Mouse (Mus musculus) right cerebral cortex, postnatal 14 days (tissue): ENCODE measurements around the gene Fscn3.

ENCODE experiments used
- DNase-seq: peaks from one replicate; pipeline ENCODE4 v3.0.0; 2022

Gene Fscn3

GRCm38 (mm10) chr6:28429870-28430269, 2.3 kb downstream of the Fscn3 start:
- no peak for DNase-seq

DNA sequence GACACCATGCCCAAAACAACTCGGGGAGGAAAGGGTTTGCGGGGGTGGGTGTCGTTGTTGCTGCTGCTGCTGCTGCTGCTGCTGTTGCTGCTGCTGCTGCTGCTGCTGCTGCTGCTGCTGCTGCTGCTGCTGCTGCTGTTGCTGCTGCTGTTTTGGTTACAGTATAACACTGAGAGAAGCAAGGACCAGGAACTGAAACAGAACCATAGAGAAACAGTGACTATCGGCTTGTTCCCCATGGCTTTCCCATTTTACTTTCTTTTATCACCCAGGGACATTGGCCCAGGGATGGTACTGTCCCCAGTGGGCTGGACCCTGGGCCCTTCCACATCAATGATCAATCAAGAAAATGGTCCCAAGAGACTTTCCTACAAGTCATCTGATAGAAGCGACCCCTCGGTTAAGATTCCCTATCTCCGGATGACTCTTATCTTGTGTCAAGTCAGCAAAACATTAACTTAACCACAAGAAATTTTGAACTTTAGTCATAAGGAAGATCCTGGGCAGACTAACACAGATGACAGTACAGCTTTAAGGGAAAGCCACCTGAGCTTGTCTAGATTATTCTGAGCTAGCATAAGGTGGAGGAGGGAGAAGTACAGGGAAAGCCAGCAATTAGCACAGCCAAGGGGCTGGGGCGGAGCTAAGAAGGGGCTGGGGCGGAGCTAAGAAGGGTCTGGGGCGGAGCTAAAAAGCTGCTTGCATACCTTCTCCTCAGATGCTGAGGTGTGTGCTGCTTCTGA, 3.4 kb downstream of the Fscn3 start:
- no peak for DNase-seq

GRCm38 (mm10) chr6:28431538-28431855, 3.9 kb downstream of the Fscn3 start:
- DNase-seq: no peak

DNA sequence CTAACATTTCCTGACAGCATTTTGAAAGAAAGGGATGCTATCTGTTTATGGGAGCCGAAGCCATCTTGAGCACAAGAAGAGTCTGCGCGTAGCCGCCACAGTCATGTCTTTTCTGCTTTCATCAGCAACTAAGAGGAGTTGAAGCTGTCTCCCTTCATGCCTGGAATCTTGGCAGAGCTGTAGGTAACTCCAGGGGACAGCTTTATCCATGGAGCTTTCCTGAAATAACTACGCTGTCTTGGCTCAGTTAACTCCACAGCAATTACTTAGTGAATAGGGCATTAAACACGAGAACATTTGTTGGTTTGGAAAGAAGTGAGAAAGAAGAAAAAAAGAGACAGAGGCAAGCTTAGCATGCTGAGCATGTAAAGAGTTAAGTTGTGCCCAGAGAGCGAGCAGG, 20.3 kb downstream of the Fscn3 start:
- DNase-seq: no peak

DNA sequence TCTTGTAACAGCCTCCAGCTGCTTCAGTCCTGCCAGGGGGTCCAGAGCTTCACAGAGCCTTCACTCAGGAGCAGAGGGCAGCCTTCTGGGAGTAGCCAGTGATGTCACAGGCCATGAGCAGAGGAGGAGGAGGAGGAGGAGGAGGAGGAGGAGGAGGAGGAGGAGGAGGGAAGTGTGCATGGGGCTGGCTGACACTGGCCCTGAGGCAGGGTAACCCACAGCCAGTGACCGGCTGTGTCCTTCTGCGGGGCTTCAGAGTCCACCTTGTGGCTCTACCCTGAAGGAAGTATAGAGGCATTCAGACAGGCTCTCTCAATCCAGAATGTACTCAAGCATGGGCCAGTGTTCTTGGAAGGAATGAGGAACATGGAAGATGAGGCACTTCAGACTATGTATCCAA, 21.7 kb downstream of the Fscn3 start, which contains the start of gene Pax4:
Gene Pax4, minus strand, starts transcription at position 101 of the 400 bp plus-strand sequence.
- DNase-seq: no peak

DNA sequence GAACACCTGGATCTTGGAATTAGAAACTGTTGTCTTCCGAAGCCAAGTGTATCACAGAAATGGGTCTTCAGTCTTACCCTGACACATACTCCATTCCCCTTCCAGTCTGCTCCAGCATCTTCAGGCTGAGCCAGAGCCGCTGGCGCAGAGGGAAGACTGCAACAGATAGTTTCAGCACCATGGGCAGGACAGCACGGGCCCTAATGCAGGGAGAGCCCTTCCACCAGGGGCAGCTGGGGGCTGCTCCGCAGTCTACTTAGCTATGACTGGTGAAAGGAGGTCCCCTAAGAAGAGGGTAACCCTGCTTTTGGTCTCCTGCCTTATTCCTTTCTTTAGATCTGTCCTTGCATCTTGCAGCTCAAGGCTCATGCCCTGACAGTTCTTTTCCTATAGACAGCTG, 22.9 kb downstream of the Fscn3 start:
- no peak for DNase-seq

GRCm38 (mm10) chr6:28450977-28451376, 23.4 kb downstream of the Fscn3 start:
- DNase-seq: no peak

GRCm38 (mm10) chr6:28459221-28459668, 31.7 kb downstream of the Fscn3 start:
- no peak for DNase-seq

DNA sequence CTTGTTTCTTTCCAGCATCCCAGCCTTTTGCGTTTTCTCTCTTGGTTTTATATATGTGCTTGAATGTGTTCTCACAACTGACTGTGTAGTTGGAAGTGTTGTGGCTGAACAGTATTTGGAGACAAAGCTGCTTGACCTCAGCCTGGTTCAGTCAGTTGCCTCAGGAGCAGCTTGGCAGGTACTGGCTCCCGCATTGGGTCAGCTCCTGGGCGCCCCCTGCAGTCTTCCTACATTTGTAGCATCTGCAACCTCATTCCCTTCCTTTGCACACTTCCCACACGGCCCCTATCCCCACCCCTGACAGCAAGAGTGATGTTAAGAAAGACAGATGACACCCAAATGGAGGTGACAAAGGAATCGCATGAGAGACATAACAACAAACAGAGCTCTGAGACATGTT, 32.9 kb downstream of the Fscn3 start:
- DNase-seq: peak; percentile 63

- DNase-seq: no peak
Observed at GRCm38 (mm10) chr6:28464630-28465029, 37.0 kb downstream of the Fscn3 start.

DNA sequence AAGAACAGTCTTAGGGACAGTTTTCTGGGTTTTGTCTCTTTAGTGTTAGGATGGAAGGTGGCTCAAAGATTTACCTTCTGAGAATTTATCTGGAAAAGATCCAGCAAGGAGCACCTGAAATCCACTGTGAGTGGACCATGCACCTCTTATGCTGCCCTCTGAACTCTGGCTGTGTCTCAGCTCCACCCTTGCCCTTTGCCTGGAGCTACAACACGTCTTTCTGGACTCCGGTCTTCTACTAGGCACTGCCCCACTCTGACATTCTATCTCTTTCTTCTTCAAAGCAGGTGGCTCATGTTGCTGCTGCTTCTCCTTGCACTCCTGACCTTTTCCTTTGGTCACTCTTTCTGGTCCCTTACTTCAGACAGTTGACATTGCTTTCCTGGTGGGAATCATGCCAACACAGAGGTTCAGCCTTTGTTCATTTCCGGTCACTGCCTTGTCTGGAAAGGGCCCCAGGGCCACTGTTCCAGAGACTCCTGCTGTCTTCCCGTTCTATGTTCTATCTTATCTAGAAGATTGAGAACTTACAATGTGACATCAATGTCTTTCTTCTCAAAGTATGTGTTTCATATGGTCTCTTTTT, 42.5 kb downstream of the Fscn3 start:
- DNase-seq: no peak

DNA sequence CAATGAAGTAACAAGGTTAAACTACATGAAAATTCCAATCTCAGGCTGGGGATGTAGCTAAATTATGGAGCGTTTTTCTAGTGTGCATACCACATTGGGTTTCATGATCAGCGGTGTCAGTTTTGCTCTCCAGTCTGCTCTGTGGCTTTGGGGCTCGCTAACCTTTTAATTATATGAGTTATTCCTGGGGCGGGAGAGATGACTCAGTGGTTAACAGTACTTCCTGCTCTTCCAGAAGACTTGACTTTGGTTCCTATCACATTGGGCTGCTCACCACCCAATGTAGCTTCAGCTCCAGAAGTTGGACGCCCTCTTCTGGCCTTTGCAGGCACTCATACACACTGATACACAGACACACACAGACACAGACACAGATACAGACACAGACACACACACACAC, 43.0 kb downstream of the Fscn3 start:
- no peak for DNase-seq

- no peak for DNase-seq
Observed at GRCm38 (mm10) chr6:28471284-28472035, 43.9 kb downstream of the Fscn3 start.

DNA sequence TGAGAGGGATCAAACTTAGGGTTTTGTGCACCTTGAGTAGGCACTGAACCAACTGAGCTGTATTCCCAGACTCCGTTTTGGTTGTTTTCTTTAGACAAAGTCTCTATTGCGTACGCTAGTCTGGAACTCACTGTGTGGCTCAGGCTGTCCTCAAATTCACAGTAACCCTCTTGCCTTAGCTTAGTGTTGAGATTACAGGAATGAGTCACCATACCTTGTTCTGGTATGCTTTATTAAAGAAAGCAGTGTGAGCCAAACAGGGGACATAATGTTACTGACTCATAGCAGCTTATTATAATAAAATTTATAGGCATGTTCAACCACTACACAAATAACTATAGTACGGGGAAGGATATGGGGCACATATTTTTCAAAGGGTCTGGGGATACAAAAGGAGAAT, 46.6 kb downstream of the Fscn3 start:
- no peak for DNase-seq

DNA sequence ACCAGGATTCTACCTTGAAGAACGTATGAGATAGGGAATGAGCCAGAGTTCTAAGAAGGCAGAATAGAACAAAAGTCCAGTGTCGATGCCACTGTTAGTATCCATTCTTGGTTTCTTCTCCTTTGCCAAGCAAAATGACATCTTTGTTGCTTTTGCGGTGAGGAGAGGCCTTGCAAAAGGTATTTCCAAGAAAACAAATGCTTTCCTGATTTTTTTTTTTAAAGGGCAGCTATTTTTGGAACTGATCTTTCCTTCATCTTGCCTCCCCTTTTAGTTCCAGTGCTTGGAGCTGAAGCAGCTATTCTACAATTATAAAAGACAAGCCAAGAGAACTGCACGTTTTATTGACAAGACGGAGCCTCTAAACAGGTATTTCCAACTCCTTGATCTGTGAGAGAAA, 47.2 kb downstream of the Fscn3 start, which contains the start of gene Snd1:
Gene Snd1, plus strand, starts transcription at position 301 of the 400 bp plus-strand sequence.
- DNase-seq: no peak

- peak; percentile 96 for DNase-seq
Observed at GRCm38 (mm10) chr6:28479865-28480751, 52.5 kb downstream of the Fscn3 start.

GRCm38 (mm10) chr6:28480752-28481492, 53.3 kb downstream of the Fscn3 start:
- DNase-seq: peak; percentile 6

- no peak for DNase-seq
Observed at GRCm38 (mm10) chr6:28482711-28483315, 55.2 kb downstream of the Fscn3 start.

GRCm38 (mm10) chr6:28486008-28486407, 58.4 kb downstream of the Fscn3 start:
- no peak for DNase-seq

DNA sequence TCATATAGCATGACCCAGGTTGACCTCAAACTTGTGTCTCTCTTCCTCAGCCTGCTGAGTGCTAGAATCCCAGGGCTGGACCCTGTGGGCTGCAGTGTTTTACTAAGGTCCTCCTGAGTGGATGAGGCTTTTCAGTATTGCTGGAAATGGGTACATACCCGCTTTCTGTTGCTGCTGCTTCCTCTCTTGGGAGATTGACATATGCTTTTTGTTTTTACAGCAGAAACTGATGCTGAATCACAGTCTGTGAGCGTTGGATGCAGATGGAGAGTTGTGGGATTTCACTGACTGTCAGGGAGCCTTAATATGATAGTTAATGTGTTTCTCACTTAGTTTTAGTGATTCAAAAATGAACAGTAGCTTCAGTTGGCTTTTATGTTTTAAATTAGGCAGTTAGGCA, 58.9 kb downstream of the Fscn3 start:
- DNase-seq: no peak

DNA sequence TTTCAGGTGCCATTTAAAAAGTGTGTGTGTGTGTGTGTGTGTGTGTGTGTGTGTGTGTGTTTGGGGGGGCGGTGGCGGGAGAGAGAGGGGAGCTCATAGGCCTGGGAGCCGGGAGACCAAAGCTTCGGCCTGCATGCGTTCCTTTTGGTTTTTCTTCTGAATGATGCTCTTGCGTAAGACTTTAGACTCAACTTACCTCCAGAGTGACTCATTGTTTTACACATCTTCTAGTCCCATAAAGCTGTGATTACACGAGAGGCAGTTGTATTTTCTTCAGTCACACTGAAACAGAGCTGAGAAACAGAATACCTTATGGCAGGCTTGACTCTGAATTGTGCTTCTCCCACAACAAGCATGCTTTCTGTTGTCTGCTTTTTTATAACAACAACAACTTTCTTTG, 59.3 kb downstream of the Fscn3 start:
- DNase-seq: no peak
